Mouse (Mus musculus) kidney, adult 18-20 months (tissue): ENCODE measurements around the gene Cdh6.

Source experiments
- DNase-seq: peaks from one replicate; pipeline ENCODE4 v3.0.0; 2021

Gene Cdh6

DNA sequence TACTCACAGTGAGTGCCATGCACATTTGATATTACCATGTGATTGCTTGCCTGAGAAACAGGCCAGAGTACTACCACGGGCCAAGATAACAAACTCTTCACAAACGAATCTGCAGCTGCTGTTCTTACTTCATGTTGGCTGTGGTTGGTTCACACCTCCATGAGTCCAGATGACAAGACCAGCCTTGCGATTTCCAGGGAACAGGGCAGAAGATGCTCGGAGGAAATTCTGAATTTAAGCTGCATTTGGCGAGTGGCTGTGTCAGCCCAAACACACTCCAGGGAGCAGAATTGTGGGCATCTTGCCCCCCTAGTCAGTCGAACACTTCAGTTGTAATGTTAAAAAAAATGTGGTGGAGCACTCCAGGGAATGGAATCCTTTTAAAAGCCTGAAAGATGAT is 18.1 kb downstream of the Cdh6 start:
- DNase-seq = no peak

DNA sequence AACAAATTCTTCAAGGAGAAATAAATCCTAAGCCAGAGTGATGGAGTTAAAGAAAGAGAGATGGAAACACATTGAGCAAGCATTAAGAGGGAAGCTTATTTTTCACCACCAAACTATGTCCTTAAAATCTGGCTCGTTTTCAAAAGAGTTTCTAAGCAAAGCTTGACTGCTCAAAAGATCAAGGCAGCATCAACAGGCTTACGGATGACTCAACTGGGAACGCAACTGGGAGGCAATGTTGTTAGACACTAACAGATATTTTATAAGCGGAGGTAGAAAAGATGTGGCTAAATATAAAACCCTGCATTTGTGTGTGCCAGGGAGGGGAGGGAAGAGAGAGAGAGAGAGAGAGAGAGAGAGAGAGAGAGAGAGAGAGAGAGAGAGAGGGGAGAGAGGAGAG is 31.5 kb downstream of the Cdh6 start:
- DNase-seq = no peak

DNA sequence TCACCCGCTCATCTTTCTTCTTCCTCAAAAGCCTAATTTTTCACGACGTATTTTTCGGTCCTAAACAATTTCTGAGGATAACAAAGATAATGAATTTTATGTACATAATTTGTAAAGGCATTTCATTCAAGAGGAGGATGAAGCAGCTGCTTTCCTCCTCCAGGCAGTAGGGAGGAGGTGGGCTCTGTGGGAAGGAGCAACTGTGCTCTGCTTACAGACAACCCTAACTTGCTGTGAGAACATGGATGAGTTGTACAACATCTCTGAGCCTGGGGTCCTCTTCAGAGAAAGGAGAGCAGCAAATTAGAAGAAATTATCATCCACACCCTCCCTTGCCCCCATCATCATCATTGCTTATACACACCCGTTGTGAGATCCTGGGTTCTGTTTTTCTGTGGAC is 33.8 kb downstream of the Cdh6 start:
- no peak for DNase-seq

DNA sequence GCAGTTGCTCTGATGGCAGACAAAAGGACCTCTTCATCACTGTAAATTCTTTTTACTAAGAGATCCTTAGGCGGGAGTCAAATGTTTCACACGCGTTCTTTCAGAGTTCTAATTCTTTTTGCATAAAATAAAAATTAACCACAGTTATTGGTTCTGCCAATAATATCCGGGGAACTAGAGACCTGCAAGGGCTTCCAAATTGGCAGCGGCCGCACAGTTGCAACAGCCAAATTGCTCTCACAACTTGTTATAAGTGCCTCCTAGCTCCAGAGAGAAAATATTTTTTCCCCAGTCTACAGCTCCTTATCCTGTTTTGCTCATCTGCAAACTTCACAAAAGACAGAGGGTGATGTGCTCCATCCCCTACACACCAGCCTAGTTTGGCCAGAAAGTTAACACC is 36.3 kb downstream of the Cdh6 start:
- DNase-seq = peak; percentile 27

DNA sequence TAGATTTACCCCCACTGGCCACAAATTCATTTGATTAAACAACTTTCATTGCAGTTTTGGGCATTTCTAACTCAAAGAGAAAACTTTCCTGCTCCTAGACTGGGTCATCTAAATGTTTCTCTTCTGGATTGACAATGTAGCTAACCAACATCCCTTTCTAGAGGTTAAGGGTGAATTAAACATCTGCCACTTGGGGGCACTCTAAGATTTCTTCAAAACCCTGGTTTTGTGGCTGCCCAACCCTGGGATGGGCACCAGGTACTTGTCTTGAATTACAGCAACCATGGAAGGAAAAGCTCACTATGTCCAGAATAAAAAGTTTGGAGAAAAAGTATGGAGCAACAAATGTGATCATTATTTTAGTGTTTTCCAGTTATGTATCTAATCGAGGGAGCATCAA is 39.4 kb downstream of the Cdh6 start:
- DNase-seq = peak; percentile 14

DNA sequence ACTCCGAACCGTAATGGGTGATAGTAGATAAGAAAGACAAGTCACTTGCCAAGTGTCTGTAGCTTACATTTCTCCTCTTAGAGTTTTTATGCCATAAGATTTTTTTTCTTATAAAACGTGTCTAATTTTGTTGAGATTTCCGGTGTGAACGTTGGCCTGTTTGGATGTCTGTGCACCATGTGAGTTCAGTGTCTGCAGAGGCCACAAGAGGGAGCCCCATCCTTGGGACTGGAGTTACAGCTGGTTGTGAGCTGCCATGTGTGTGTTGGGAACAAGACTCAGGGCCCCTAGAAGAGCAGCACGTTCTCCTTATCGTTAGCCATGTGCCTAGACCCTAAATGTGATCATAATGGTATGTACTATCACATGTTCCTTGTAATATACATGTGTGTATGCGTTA is 40.1 kb downstream of the Cdh6 start:
- DNase-seq = no peak

DNA sequence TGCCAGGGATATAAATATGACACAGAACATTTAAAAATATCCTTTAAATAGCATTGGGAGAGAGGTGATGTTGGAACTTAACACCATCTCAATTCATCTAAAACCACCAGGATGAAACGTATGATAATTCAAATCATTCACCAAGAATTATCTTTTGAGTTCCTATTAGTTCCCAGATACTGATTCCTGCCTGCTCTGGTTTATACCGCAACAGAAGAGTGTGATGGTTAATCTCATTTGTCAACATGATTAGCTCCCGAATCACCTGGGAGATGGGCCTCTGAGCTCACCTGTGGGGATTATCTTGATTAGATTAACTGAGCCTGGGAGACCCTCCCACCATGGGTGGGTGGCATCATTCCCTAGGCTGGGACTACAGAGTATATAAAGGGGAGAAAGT is 41.0 kb downstream of the Cdh6 start:
- DNase-seq = no peak

DNA sequence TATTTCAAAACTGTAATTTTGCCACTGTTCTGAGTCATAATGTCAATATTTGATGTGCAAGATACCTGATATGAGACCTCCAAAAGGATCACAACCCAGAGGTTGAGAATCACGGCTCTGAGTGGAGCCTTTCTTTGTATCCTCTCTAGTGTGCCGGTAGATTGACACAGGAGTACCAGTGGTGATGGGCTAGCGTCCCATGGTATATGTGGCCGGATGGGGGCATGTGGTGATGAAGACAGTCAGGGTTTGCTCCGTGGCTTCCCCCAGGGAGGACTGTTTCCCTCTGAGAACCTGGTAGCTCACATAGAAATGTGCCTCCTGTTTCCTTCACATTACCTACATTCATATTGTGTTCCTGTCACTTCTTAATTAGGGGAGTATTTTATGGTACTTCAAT is 43.2 kb downstream of the Cdh6 start:
- DNase-seq = no peak

DNA sequence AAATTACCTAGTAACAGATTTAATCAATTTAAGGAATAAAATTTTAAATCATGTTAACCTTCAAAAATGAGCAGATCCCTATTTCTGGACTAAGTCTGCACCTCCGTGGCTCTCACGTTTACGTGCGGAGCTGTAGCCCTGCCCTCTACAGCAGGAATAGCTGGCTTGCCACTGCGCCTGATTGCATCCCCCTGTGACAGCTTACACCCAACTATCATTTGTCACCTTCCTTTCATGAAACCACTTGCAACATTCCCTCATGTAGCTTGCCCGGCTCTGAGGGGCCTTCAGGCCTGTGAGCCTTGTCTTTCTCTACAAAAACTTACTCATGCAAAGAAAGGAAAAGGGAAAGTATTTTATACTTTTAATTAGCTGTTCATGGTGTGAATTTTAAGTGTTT is 73.1 kb downstream of the Cdh6 start:
- no peak for DNase-seq

DNA sequence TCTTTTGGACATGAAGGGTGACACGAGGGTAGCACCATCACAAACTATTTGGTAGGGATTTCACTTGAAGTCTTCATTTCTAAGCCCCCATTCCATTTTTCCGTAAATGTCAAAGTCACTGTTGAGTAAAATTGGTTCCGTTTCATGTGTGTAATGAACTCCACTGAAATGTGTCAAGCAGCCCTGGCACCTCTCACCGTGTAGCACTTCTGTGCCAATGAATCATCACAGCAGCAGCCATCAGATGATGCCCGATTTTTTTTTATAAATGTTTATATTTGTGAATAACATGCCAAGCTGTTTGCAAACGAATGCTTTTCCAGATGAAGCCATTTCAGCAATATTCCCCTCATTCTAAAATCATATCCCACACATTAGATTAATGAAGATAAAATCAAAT is 75.6 kb downstream of the Cdh6 start:
- no peak for DNase-seq

DNA sequence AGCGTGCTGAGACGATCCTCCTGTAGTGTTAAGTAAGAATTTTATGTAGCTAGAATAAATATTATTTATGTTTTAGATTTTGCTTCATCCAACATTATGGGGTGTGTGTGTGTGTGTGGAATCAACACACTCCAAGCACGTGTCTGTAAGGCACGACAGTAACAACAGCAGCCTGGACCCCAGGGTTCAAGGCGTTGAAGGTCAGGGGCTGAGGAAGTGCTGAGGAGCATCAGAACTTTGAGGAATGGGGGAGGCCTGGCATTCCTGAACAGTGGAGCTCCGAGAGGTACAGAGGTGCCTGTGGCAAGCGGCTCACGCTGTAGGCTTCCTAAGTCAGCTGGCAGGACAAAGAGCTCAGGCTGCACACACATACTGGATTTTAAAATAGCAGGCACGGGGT is 78.1 kb downstream of the Cdh6 start:
- no peak for DNase-seq

DNA sequence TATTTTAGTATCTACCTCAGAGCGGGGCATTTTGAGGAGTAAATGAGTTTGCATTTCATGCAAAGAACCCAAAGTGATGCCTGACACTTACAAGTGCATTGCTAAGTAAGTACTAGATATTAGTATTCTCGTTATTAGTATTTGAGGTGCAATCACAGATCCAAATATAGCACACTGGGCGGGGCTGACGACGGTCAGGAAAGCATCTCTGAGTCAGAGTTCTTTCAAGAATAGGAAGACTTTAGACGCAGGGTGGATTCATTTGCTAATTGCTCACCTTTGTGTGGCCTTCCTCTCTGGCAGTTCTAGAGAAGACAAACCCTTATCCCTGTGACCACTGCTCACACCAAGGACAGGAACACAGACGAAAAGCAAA is 78.6 kb downstream of the Cdh6 start:
- no peak for DNase-seq

DNA sequence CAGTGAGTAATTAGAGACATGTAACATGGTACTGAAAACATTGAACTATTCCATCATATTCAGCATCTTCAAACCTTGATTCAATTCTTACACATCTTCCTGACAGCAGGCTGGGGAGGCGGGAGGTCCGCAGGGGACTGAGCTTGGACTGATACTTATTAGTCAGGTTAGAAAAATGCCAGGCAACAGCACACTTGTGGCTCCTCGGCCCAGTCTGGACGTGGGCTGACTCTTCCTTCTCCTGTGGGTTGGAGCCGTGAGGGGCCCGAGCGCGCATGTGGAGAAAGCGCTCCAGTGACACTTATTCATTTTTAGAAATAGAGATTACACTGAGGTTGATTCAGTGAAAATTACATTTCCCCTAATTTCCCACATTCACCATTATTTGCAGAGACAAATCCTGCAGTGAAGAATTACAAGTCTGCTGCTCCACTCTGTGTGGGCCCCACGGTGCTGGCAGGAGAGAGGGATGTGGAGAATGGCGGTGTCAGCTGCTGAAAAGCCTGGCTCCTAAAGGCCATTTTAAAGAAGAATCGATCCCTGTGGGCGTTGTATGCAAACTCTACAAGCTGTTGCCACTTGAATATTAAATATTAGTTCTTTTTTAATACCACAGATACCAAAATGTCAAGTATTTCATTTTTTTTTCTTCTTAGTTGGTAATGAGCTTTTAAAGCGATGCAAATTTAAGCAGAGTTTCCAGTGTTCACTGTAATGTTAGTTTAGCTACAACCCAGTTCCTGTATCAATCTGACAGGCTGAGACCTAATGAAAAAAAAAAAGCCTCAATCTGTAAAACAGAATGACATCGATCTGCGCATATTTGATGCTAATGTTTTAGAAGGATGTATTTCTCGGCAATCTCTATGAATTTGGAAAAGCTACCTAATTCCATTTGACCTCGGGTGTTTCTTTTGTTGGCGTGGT is 79.3 kb downstream of the Cdh6 start:
- no peak for DNase-seq

DNA sequence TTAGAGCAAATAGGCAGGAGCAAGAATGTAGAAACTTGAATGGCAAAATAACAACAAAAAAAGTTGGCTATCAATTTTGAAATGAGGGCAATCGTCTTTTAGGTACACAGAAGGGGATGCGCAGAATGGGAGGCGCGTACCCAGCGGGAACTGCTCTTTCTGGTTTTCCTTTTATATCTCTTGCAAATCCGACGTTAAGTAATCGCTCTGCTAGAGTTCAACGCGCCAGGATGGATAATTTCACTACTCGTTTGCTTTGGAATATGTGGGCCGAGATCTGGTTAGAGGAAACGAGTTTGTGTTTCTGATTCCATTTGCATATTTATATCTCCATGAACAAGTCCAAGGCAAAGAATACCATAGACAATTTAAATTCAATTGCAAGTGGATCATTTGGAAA is 81.4 kb downstream of the Cdh6 start:
- no peak for DNase-seq

DNA sequence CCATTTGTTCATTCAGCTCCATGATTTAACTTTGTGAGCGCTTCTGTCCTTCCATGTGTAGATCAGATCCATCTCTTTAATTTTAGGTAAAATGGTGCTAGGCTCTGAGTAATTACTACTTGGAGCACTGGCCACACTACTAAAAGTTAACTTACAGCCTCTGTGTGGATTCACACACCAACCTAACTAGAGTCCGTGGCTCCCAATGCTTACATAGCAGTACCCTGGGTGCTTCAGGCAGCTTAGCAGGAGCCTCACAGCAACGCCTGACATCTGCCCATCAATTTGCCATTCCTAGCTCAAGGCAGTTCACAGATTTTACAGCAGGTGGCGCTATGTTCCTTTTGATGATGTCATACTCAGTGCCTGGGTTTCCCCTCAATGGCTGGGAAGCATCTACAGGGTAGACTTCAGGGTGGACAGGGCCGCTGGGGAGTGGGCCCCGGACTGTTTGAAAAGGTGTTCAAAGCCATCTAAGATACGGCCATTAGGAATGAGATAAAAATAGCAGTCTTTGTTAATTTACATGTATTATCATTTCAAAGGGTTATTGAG is 84.9 kb downstream of the Cdh6 start:
- DNase-seq = peak; percentile 47

DNA sequence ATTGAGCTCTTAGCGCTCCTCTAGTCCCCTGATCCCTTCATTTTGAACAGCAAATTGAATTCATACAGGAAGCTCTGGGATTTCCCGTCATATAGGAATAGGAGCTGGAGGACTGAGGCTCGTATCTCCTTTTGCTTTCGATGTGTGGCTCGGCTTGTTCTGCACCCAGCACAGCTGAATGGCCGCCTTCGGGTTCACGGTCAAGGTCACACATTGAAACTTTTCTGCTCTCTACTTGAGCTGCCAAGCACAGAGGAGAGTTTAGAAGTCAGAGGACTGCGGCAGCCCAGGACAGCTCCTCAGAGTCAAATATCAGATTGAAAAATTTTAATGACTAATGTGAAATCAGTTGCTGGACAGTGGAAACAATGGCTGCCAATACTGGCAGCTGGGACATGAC is 88.7 kb downstream of the Cdh6 start:
- no peak for DNase-seq

DNA sequence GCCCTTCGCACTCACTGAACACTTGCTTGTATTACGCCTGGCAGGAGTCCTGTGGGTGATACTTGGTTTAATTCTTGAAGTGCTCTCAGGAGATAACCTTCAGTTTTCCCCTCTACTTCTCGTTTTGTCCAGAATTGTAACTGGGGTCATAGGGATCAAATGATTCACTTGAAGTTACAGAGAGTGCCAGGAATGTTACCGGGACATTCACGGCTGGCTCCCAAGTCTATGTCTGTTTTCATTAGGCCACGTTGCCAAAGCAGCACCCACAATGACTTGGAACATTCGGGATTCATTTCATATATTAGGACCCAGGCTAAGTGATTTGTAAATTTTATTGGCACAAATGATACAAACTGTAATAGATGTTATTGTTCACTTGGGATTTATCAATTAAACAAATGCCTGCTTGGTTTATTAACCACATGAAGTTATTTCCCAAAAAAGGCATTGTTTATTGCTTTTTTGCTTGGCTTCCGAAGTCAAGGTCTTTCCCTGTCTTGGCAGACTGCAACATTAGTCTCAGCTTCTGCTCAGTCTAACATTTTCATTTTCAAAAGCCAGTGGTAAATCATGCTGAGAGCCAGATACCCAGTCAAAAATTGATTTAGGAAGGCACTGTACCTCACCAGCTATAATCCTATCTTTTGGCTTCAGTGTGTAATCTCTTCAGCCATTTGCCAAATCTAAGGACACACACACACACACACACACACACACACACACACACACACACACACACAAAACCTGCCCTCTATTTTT is 96.4 kb downstream of the Cdh6 start:
- no peak for DNase-seq

DNA sequence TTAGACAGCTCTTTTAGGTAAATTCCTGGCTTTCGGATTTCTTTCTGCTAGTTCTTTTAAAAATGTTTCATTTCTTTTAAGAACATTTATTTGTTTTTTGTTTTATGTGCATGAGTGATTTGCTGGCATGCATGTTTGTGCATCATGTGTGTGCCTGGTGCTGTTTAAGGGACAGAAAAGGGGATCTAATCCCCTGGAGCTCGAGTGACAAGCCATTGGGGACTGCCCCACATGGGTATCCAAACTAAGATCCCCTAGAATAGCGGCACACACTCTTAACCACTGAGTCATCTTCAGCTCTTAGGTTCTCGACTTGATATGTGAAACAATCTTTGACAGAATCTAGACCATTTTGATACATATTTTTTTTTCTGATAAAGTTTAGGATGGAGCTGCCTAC is 99.4 kb downstream of the Cdh6 start:
- no peak for DNase-seq

DNA sequence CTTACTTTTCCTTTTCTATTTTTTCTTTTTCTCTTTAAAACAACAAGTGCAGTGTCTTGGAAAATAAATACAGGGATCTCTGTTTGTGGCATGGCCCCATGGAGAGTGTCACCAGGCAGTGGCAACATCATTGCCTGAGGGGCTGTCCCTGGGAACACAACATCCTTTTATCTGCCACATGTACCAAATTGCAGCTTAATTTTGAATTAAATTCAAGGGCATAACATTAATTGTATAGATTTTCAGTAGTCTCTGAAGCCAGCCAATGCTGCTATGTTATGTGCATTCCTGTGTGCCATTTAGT is 105.3 kb downstream of the Cdh6 start:
- no peak for DNase-seq

DNA sequence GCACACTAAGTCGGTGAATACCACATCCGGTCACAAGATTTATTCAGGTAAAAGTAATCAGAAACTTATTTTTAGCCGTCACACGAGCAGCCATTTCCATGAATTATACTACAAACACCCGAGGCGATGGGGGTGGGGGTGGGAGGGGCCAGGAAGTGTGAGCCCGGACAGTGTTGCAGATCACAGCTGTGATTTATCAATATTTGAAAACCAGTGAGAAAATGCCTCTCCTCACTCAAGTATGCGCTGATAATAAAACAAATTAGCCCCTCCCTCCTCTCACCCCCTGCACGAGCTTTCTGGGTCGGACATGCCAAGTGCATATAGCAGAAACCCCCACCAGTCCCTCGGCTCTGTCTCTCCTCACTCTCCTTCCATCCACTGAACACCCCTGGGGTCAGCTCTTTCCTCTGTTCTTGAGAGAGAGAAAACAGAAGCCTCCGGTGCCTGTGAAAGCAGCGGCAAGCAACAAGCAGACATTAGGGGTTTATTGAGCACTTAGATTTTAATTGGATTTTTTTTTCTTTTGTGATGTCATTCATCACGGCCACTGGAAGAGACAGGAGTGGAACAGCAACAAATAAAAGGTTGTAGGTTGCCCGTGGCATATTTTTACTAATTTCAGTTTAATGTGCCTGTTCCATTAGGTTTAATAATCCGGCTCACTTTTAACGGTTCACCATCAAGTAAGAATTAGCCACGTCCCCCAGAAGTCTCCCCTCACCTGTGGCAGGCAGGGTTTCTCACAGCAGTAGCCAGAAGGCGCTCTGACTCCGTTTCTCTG is 105.9 kb downstream of the Cdh6 start:
- DNase-seq = no peak

DNA sequence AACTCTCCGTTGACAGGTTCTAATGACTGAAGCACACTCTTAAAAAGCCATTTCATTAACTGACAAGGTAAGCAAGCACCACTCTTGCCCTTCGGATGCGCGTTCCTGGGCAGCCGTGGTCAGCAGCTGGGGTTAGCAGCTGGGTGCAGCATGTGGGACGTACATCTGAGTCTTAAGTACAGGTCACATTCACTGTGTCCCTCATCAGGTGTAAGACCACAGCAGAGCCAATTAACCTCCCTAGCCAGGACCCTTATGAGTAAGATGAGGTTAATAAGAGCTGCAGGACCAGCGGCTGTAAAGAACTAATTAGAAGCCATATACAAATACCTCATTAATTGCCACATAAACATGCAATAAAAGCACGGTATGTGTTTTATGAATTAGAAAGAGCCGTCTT is 106.7 kb downstream of the Cdh6 start:
- DNase-seq = no peak

DNA sequence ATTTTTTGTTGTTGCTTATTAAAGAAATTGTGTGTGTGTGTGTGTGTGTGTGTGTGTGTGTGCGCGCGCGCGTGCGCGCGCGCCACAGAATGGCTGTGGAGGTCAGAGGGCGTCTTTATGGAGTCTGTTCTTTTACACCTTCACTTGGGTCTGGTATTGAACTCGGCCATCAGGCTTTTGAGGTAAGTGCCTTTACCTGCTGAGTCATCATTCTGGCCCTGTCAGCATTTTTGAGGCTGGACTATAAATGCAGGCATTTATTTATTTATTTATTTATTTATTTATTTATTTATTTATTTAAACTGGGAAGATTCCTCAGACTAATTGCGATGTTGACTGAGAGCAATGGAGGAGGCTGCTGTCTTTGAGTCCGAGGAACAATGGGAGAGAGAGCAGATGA is 109.8 kb downstream of the Cdh6 start:
- DNase-seq = no peak

DNA sequence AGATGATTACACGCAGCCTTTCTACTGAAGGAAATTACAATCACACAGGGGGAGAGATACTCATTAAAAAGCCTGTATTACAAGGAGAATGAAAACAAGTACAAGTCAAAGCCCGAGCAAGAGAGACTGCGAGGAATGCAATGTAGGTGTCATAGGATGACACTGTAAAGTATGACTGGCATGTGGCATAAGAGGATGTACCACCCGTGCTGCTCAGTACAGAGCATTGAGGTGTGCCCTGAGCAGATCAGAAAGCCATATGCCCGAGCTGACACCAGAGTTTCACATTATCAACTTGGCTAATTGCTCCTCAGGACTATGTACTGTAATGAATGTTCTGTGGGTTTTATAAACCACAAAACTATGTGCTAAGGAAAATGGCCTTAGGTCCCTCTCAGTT is 115.7 kb downstream of the Cdh6 start:
- DNase-seq = no peak

DNA sequence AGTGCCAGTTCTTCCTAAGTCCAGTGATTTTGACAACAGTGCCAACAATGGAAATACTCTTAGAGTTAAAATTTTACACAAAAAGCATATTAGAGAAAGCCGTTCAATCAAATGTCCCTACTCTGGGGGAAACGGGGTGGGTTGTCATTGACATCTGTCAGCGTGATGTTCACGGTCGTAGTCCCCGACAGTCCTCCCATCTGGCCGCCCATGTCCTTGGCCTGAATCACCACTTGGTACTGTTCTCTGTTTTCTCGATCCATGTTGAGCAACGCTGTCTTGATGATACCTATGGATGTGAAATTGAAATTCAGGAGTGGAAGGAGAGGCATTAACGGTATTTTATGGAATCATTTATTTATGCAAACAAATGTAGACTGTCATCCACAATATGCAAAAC is 116.2 kb downstream of the Cdh6 start:
- DNase-seq = no peak
